Mouse (Mus musculus) neural tube, embryonic 12.5 days (tissue): ENCODE data around the gene Grk5. TPM values are rescaled to one million over a fixed set of nuclear protein-coding genes. Genes with fewer than 3 reads are reported as not detected.

Experiments used
- ATAC-seq: fragments of 200-750 bp; cut with Nextera tagmentation; 2 replicates; pipeline ENCODE4 v1.8.0; 2017; ENCODE audit warnings: low read depth, mild to moderate bottlenecking, moderate TSS enrichment, moderate library complexity; ENCODE audit not compliant: low FRiP score
- H3K27ac ChIP-seq: fragments of 300-500 bp; sonication (generic); 2 replicates; pipeline ENCODE4 v1.5.1; 2016
- H3K27me3 ChIP-seq: fragments of 300-500 bp; sonication (generic); replicated peaks from 2 replicates; pipeline ENCODE4 v1.6.1; 2016; ENCODE audit warnings: mild to moderate bottlenecking
- H3K36me3 ChIP-seq: fragments of 300-500 bp; sonication (generic); 2 replicates; pipeline ENCODE4 v1.6.1; 2016; ENCODE audit warnings: mild to moderate bottlenecking
- H3K4me1 ChIP-seq: fragments of 300-500 bp; sonication (generic); 2 replicates; pipeline ENCODE4 v1.6.1; 2016
- H3K4me2 ChIP-seq: fragments of 300-500 bp; sonication (generic); replicated peaks from 2 replicates; pipeline ENCODE4 v1.6.1; 2016; ENCODE audit warnings: mild to moderate bottlenecking
- H3K4me3 ChIP-seq: fragments of 300-500 bp; sonication (generic); 2 replicates; pipeline ENCODE4 v1.5.1; 2016
- H3K9ac ChIP-seq: fragments of 300-500 bp; sonication (generic); 2 replicates; pipeline ENCODE4 v1.6.1; 2016; ENCODE audit warnings: mild to moderate bottlenecking
- H3K9me3 ChIP-seq: fragments of 300-500 bp; sonication (generic); 2 replicates; pipeline ENCODE4 v1.6.1; 2016; ENCODE audit warnings: mild to moderate bottlenecking
- WGBS: fragments of 180-500 bp; shearing (Covaris S2); methylation state at CpG from one replicate; pipeline ENCODE4 v1.1.7; 2016; 5-methylcytosine and 5-hydroxymethylcytosine counted together
- polyA plus RNA-seq: library from polyadenylated mRNA; unstranded; fragments of >200 nt; fragmentation: Nextera tagmentation; extraction: Ambion mirVana; gene quantifications from 2 replicates; pipeline ENCODE4 v1.2.1, GENCODE M21; 2016

The Grk5 gene
- polyA plus RNA-seq, 1 experiment from 2014 or later: 2.8 TPM

DNA sequence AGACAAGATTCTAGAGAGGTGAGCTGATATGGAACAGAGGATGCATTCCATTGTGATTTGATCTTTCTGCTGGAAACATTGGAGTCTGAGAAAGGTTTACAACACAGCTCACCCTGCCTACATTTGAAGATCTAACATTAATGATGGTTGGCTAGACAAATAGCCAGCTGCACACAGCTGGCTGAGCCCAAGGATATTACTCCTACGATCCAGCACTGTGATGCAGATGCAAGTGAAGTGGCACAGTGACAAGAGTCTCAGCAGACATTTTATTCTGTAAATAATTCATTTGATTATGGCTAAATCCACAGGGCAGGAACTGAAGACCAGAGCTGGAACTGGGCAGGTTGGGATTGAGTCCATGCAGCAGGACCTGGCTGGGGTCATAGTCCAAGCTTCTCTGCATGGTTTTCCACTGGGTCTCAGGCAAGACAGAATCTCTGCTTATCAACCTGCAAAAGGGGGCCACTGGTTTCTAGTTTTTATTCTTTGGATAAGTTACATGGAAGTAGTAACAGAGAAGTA is 70.2 kb downstream of the Grk5 start:
- H3K4me3 ChIP-seq: no peak overlapping the region
- no peaks in the 10 kb centered on the region for H3K4me1 ChIP-seq
- H3K9me3 ChIP-seq: no peaks in the 10 kb centered on the region
- H3K4me2 ChIP-seq: no peak overlapping the region
- H3K27ac ChIP-seq: no peak overlapping the region
- 86% methylated on average over 1 of the region's 1 CpGs for WGBS
- H3K9ac ChIP-seq: no peak overlapping the region
- no peaks in the 10 kb centered on the region for H3K27me3 ChIP-seq
- H3K36me3 ChIP-seq: no peaks in the 10 kb centered on the region
- ATAC-seq: no peak

DNA sequence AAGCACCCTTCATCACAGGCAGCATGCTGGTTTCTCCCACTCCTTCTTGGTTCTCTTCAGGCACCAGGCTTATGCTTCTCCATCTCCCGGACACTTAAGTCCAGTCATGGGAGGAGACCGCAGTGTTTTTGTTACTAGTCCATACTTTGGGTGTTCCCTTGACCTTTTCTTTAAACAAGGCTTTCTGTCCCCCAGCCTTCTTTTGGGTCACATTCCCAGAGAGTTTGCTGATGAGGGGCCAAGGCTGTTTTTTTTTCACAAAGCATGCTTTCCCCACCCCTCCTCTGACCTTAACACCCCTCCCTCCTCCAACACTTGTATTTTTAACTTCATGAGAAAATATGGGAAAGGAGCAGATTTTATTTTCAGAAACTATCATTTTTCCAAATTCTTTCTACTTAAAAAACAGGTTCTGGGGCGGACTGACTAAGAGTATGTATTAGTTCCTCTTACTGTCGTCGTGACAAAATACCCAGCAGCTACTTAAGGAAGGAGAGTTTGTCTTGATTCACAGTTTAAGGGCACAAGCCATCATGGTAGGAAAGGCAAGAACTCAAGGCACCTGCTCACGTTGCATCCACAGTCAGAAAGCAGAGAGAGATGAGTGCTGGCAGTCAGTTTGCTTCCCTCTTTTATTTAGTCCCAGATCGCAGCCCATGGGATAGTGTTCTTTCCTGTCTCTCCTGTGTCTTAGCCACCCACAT is 73.0 kb downstream of the Grk5 start:
- Histone ChIP-seq H3K9ac (no peak overlapping the region), H3K4me3 (no peak overlapping the region), H3K4me1 (no peaks in the 10 kb centered on the region), H3K36me3 (no peaks in the 10 kb centered on the region), H3K27ac (no peak overlapping the region), H3K27me3 (no peaks in the 10 kb centered on the region), H3K4me2 (no peak overlapping the region), H3K9me3 (no peaks in the 10 kb centered on the region)
- 93% methylated on average over 7 of the region's 7 CpGs for WGBS
- ATAC-seq: no peak

DNA sequence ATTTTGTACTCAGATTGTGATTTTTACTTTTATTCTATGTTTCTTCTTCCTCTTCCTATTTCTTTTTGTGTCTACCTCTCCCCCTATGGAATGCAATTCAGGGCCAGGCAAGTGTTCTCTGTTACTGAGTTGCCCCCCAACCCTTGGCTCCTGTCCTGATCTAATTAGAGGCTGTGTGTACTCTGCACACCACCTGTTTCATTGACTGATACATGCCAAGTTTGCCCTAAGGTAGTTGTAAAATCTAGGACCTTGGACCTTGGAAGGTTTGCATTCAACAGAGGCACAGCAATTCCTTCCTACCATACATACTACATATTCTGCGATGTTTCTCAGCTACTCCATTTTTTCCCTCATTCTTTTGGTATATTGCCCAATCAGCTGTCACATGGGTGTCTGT is 78.4 kb downstream of the Grk5 start:
- no peaks in the 10 kb centered on the region for H3K4me1 ChIP-seq
- WGBS: 82% methylated on average over 1 of the region's 1 CpGs
- H3K9me3 ChIP-seq: no peaks in the 10 kb centered on the region
- no peaks in the 10 kb centered on the region for H3K36me3 ChIP-seq
- no peak overlapping the region for H3K4me2 ChIP-seq
- H3K9ac ChIP-seq: no peak overlapping the region
- ATAC-seq: no peak
- H3K4me3 ChIP-seq: no peak overlapping the region
- no peaks in the 10 kb centered on the region for H3K27me3 ChIP-seq
- H3K27ac ChIP-seq: no peak overlapping the region

DNA sequence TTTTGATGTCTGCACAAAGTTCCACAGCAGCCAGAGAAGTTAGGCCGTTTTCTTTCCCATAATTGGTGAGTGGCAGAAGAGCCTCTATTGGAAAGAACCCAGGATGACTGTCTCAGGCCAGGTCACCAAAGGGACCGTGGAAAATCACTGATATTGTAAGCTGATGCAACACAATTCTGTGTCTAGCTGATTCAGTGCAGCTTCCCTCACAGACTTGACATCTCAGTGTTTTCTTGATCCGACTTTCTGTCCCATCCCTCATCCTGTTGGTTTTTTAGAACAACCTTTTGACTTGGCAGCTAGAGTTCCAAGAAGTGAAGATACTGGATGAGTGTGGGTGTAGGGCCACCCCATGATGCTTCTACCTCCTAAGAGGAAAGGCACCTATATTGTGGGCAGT is 80.9 kb downstream of the Grk5 start:
- WGBS: 86% methylated on average over 3 of the region's 3 CpGs
- no peaks in the 10 kb centered on the region for H3K4me1 ChIP-seq

DNA sequence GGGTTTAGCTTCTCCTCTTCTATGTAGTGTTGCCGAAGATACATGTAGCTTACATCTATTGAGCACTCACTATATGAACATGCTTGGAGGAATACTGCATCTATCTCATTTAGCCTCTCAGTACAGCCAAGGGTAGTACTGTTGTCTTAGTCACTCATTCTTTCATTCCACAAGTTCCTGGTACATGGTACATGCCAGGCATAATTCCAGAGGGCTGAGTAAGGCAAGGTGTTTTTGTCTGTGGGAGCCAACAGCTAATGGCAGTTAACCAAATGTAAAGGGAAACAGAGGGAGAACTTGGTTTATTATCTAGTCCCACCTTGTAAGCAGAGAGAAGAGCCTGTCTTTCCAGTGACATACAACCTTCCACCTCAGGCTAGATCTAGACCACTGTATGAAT is 82.0 kb downstream of the Grk5 start:
- ATAC-seq: no peak
- WGBS: 89% methylated on average over 1 of the region's 1 CpGs
- Histone ChIP-seq H3K4me3 (no peak overlapping the region), H3K27ac (no peak overlapping the region), H3K4me2 (no peak overlapping the region), H3K36me3 (no peaks in the 10 kb centered on the region), H3K9me3 (no peaks in the 10 kb centered on the region), H3K4me1 (no peaks in the 10 kb centered on the region), H3K27me3 (no peaks in the 10 kb centered on the region), H3K9ac (no peak overlapping the region)

More for the DNA sequence above, 80.9 kb downstream of the Grk5 start:
- Histone ChIP-seq H3K9me3 (no peaks in the 10 kb centered on the region), H3K9ac (no peak overlapping the region), H3K27me3 (no peaks in the 10 kb centered on the region), H3K27ac (no peak overlapping the region), H3K36me3 (no peaks in the 10 kb centered on the region), H3K4me3 (no peak overlapping the region), H3K4me2 (no peak overlapping the region)
- ATAC-seq: no peak

DNA sequence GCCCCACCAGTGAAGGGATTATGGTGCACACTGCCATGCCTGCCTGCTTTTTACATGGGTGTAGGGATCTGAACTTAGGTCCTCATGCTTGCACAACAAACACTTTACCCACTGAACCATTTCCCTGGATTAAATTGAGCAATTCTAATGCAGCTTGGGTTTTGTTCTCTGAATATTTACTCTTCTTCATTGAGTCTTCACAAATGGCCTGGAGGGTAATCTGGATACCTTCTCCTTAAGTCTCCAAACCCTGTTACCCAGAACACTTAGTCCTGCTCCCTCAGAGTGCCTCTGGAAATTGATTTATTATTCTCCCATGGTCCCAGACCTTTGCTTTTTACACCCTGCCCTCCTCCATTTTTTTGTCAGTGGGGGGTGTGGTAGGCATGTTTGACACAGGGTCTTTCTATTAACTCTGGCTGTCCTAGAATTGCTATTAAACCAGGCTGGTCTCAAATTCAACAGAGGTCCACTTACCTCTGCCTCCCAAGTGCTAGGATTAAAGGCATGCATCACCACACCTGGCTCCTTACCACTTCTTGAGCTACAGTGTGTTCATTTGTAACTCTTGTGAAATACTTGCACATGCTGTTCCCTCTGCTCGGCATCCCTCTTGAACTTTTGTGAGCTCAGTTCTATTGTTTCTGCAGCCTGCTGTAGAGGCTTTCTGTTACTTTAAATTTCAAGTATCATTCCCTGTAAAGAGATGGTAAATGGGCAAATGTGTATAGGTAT is 82.9 kb downstream of the Grk5 start:
- H3K9me3 ChIP-seq: no peaks in the 10 kb centered on the region
- no peak overlapping the region for H3K4me2 ChIP-seq
- no peak overlapping the region for H3K4me3 ChIP-seq
- WGBS: 76% methylated on average over 1 of the region's 1 CpGs
- no peaks in the 10 kb centered on the region for H3K27me3 ChIP-seq
- no peak overlapping the region for H3K9ac ChIP-seq
- no peaks in the 10 kb centered on the region for H3K4me1 ChIP-seq
- no peaks in the 10 kb centered on the region for H3K36me3 ChIP-seq
- ATAC-seq: no peak
- H3K27ac ChIP-seq: no peak overlapping the region

DNA sequence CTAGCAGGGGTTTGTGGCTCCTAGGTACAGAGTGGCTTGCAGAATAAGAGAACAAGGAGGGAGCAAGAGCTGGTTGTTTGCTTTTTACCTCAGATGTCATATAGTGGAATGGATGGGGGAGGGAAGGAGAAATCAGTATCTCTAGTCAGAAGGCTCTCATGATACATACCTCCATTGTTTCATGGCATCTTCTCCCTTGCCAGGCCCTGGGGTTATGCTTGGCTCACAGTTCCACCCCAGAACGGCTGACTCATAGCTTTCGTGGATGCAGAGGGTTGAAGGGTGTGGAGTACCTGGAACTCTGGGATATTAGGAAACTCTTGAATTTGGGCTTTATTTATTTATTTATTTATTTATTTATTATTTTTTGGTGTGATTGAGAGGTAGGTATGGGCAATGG is 84.0 kb downstream of the Grk5 start:
- no peak overlapping the region for H3K4me2 ChIP-seq
- no peaks in the 10 kb centered on the region for H3K9me3 ChIP-seq
- no peaks in the 10 kb centered on the region for H3K27me3 ChIP-seq
- no peaks in the 10 kb centered on the region for H3K36me3 ChIP-seq
- ATAC-seq: no peak
- H3K27ac ChIP-seq: no peak overlapping the region
- no peak overlapping the region for H3K4me3 ChIP-seq
- 88% methylated on average over 2 of the region's 2 CpGs for WGBS
- H3K4me1 ChIP-seq: no peaks in the 10 kb centered on the region
- H3K9ac ChIP-seq: no peak overlapping the region

DNA sequence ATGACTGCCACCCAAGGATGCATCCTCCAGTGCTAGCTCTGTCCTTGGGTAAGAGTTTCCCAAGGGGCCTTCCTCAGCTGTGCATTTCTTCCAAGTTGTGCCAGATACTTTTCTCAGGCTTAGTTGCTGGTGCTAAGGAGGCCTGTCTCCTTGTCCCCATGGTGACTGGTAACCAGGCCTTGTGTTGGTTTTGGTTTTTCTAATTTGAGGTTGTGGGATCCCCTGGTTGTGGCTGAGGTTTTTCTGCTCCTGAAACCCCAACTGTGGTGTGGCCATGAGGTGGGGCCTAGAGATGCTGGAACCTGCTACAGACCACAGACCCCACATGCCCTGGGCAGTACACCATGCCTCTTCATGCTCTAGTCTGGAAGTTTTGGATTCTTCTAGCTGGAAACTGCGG is 90.0 kb downstream of the Grk5 start:
- no peaks in the 10 kb centered on the region for H3K4me1 ChIP-seq

DNA sequence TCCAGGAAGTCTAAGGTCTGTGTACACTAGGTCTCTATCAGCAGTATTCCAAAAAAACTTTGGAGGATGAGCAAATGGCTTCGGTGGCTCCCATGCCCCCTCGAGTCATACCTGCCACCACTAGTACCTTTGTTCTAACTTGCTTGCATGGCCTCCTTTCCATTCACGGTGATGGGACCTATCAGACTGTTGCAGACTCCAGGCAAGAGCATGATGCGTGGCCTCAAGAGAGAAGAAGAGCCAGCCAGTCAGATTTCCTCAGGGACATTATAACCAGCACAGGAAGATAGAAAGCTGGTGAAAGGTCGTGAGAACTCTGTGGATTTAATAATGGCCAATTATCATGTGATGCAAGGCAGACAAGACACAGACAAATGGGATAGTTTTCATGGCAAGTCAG is 91.8 kb downstream of the Grk5 start:
- whole genome bisulfite sequencing: 87% methylated on average over 5 of the region's 5 CpGs
- Histone ChIP-seq H3K4me1 (no peaks in the 10 kb centered on the region), H3K4me2 (no peak overlapping the region), H3K27ac (no peak overlapping the region), H3K9me3 (no peaks in the 10 kb centered on the region), H3K27me3 (no peaks in the 10 kb centered on the region), H3K9ac (no peak overlapping the region), H3K4me3 (no peak overlapping the region), H3K36me3 (no peaks in the 10 kb centered on the region)
- no peak for ATAC-seq

More for the DNA sequence above, 90.0 kb downstream of the Grk5 start:
- no peaks in the 10 kb centered on the region for H3K27me3 ChIP-seq
- H3K4me3 ChIP-seq: no peak overlapping the region
- no peaks in the 10 kb centered on the region for H3K36me3 ChIP-seq
- ATAC-seq: no peak
- no peak overlapping the region for H3K4me2 ChIP-seq
- 81% methylated on average over 1 of the region's 1 CpGs for WGBS
- H3K9ac ChIP-seq: no peak overlapping the region
- H3K9me3 ChIP-seq: no peaks in the 10 kb centered on the region
- no peak overlapping the region for H3K27ac ChIP-seq

DNA sequence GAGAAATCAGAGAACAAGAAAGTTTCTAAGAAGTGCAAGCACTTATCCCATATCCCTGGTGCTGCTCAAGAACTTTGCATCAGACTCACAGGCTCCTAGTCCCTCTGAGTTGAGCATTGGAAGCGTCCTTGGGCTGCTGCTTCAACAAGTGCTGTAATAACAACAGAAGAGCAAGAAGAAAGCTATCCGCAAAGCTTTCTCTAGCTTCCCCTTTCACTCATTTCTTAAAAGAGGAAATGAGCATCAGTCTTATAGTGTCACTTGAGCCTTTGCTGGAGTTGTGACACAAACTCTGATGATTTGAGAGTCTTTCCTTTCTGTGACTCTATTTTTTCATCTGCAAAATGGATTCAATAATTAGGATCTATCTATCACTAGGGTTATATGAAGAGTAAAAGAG is 92.3 kb downstream of the Grk5 start:
- Histone ChIP-seq H3K4me3 (no peak overlapping the region), H3K4me2 (no peak overlapping the region), H3K4me1 (no peaks in the 10 kb centered on the region), H3K27ac (no peak overlapping the region), H3K36me3 (no peaks in the 10 kb centered on the region), H3K9me3 (no peaks in the 10 kb centered on the region), H3K27me3 (no peaks in the 10 kb centered on the region), H3K9ac (no peak overlapping the region)
- ATAC-seq: no peak
- WGBS: 83% methylated on average over 2 of the region's 2 CpGs

DNA sequence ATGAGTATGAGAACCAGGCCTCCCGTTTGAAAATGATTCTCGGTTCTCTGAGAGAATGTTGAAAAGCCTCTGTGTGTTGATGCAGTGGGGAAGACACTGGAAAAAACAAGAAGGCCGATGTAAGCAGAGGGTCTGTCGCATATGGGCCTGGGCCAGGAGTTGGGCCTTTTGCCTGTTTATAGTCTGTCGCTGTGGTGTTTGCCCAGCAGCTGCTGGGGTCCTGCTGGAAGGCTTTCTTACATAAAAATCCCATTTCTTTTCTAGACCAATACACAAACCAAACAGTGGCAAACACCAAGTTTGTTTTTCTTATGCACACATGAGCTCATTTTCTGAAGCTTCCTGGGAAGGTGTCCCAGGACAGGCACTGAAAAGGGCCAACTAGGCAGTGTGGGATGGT is 100.2 kb downstream of the Grk5 start:
- no peak overlapping the region for H3K27ac ChIP-seq
- H3K4me1 ChIP-seq: 0 out of 2 replicates have a peak, but pooled peaks cover 5% of the 10 kb centered on the region
- no peaks in the 10 kb centered on the region for H3K27me3 ChIP-seq
- no peak overlapping the region for H3K4me2 ChIP-seq
- 85% methylated on average over 5 of the region's 5 CpGs for WGBS
- no peaks in the 10 kb centered on the region for H3K36me3 ChIP-seq
- ATAC-seq: no peak
- H3K9ac ChIP-seq: no peak overlapping the region
- H3K4me3 ChIP-seq: no peak overlapping the region
- no peaks in the 10 kb centered on the region for H3K9me3 ChIP-seq

DNA sequence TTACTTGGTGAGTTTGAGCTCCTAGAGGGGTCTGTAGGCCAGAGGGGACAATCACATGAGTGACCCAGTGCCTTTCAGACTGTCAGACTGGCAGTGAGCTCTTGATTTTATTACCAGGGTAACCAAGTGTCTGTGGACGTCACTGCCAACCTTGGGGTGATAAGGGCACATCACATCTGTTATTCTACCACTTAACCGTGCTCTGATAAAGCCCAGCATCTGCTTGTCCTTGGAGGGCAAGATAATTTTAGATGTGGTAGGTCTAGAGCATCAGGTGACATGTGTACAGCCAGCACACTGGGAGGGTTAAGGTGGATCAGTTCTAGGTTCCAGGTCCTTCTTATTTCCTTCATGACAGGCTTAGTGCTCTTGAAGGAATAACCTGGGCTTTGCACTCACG is 104.7 kb downstream of the Grk5 start:
- Histone ChIP-seq H3K4me2 (no peak overlapping the region), H3K9ac (no peak overlapping the region), H3K27me3 (no peaks in the 10 kb centered on the region), H3K4me1 (0 out of 2 replicates have a peak, but pooled peaks cover 5% of the 10 kb centered on the region), H3K4me3 (no peak overlapping the region), H3K9me3 (no peaks in the 10 kb centered on the region), H3K27ac (no peak overlapping the region), H3K36me3 (no peaks in the 10 kb centered on the region)
- no peak for ATAC-seq
- whole genome bisulfite sequencing: 77% methylated on average over 3 of the region's 3 CpGs
